Mouse (Mus musculus): ENCODE measurements around the gene Phox2a. TPM values are rescaled to one million over a fixed set of nuclear protein-coding genes. Genes with fewer than 3 reads are reported as not detected.
A peak's percentile ranks its signal among the peaks of the same experiment; 100 is the strongest.

Phox2a gene
- total RNA-seq, 2 experiments from 2014 or later, result not detected

- Histone ChIP-seq H3K27ac (no peak overlapping the region), H3K4me3 (no peak overlapping the region)
- intact Hi-C loops (cut with DNase I), result loop anchor here (5.0 kb wide), 1 partner anchor 44 kb away; no protein-coding TSS in a partner anchor
- TF ChIP-seq CTCF (IDR thresholded peaks at IDR 0.05), result no peak
- no peak for DNase-seq (ENCODE audit: extremely low spot score in 1 of 2, low spot score in 2 of 2)
These were observed 13.3 kb downstream of the Phox2a start for GRCm38 (mm10) chr7:101831437-101831836.

DNA sequence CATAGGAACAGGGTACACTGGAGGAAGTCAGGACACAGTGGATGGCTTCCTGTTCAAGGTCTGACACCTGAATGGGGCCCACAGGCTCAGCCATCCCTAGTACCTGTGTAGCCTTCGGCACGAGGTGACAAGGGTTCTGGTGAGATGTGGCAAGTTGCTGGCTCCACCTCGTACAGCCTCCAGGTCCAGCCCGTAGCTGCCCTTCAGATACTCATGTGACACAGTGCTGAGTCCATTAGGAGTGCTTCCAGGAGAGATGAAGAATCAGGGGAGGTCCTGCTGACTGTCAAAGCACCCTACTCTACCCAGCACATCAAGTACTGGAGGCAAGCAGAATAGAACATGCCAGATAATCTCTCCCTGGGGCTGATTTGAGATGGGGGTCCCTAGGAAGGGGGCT, 14.3 kb downstream of the Phox2a start:
- TF ChIP-seq CTCF (IDR thresholded peaks at IDR 0.05), result no peak
- H3K4me3 ChIP-seq, result no peak overlapping the region
- no peak for DNase-seq (ENCODE audit: extremely low spot score in 1 of 2, low spot score in 2 of 2)
- intact Hi-C loops (cut with DNase I), result loop anchor here (5.0 kb wide), 1 partner anchor 45 kb away; no protein-coding TSS in a partner anchor
- H3K27ac ChIP-seq, result no peak overlapping the region

GRCm38 (mm10) chr7:101833352-101833751, 15.2 kb downstream of the Phox2a start:
- DNase-seq (ENCODE audit: extremely low spot score in 1 of 2, low spot score in 2 of 2), result no peak
- Histone ChIP-seq H3K4me3 (no peak overlapping the region), H3K27ac (no peak overlapping the region)
- TF ChIP-seq CTCF (IDR thresholded peaks at IDR 0.05), result no peak; the same call in 1 of the 2 replicates
- intact Hi-C loops (cut with DNase I), result loop anchor here (5.0 kb wide), 1 partner anchor 46 kb away; no protein-coding TSS in a partner anchor

GRCm38 (mm10) chr7:101833916-101834584, 15.9 kb downstream of the Phox2a start:
- Histone ChIP-seq H3K4me3 (no peak overlapping the region), H3K27ac (no peak overlapping the region)
- DNase-seq (ENCODE audit: extremely low spot score in 1 of 2, low spot score in 2 of 2), result no peak
- intact Hi-C loops (cut with DNase I), result loop anchor here (5.0 kb wide), 1 partner anchor 47 kb away; no protein-coding TSS in a partner anchor
- no peak for TF ChIP-seq CTCF (IDR thresholded peaks at IDR 0.05)

- intact Hi-C loops (cut with DNase I), result loop anchor here (5.0 kb wide), 2 partner anchors 47 to 48 kb away; no protein-coding TSS in a partner anchor
- TF ChIP-seq CTCF (IDR thresholded peaks at IDR 0.05), result no peak
These were observed 16.8 kb downstream of the Phox2a start for GRCm38 (mm10) chr7:101834903-101835302.

DNA sequence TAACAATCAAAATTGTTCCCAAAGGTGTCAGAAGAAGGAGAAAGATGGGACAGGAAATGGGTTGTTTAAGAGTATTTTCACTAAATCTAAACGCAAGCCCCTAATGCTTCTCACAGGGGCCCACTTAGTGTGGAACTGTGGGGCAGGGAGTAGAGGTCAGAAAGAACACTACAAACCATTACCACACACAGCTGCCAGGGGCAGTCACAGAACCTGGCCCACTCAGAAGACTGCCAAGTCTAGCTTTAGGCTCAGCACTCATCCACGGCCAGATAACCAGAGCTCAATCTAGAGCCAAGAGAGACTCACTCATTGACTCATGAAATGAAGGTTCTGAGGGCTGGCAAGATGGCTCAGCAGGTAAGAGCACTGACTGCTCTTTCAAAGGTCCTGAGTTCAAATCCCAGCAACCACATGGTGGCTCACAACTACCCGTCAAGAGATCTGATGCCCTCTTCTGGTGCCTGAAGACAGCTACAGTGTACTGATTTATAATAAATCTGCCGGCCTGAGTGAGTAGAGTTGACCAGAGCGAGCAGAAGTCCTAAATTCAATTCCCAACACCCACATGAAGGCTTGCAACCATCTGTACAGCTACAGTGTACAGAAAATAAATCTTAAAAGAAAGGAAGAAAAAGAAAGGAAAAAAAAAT, 17.5 kb downstream of the Phox2a start:
- intact Hi-C loops (cut with DNase I), result loop anchor here (1.0 to 5.0 kb wide), 2 partner anchors 47 to 156 kb away; no protein-coding TSS in a partner anchor
- TF ChIP-seq CTCF (IDR thresholded peaks at IDR 0.05), result peak; percentile 45
- DNase-seq (ENCODE audit: extremely low spot score in 1 of 2, low spot score in 2 of 2), result no peak
- Histone ChIP-seq H3K4me3 (peak overlapping the region; percentile 77), H3K27ac (peak overlapping the region; percentile 91; the same call in 1 of the 2 replicates)

More at GRCm38 (mm10) chr7:101834903-101835302, 16.8 kb downstream of the Phox2a start:
- DNase-seq (ENCODE audit: extremely low spot score in 1 of 2, low spot score in 2 of 2), result no peak
- H3K27ac ChIP-seq, result no peak overlapping the region
- no peak overlapping the region for H3K4me3 ChIP-seq

DNA sequence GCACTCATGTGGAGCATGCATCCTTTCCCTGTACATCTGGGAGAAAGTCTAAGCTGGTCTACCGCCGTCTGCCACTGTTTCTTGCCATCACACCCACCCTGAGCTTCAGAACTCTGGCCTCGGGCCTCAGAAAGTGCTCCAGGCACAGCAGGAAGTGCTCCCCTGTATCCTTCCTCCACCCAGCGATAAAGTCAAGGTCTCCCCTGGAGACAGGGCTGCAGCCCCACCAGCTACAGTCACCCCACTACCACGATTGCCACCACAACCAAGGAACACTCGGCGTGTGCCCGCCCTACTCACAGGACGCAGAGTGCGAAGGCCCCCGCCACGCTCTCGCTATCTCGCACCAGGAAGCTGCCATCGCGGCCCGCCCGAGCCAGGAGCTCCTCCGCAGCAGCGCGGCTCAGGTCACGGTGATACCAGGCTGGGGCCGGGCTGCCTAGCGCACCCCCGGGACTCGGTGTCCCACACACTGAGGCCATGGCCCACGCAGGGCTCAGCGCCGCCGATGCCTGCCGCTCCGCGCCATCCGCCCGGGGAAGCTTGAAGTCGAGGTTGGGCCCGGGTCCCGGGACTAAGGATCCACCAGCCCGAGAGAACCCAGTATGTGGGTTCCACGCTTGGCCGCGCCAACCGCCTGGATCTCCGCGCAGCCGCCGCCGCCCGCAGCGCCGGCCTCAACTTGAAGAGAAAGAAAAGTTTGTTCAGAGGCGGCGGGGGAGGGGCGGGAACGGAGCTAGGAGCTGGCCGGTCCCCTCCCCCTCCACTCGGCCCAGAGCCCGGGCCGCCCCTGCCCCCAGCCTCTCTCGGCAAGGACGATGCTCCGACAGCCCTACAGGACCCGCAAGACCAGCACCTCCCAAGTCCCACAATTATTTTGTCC, 18.4 kb downstream of the Phox2a start:
- intact Hi-C loops (cut with DNase I), result loop anchor here (1.0 to 5.0 kb wide), 3 partner anchors 46 to 157 kb away; no protein-coding TSS in a partner anchor
- peak; percentile 45 to 59 for DNase-seq (ENCODE audit: extremely low spot score in 1 of 2, low spot score in 2 of 2)
- no peak for TF ChIP-seq CTCF (IDR thresholded peaks at IDR 0.05)
- Histone ChIP-seq H3K4me3 (peak overlapping the region; percentile 77), H3K27ac (peak overlapping the region; percentile 91)

DNA sequence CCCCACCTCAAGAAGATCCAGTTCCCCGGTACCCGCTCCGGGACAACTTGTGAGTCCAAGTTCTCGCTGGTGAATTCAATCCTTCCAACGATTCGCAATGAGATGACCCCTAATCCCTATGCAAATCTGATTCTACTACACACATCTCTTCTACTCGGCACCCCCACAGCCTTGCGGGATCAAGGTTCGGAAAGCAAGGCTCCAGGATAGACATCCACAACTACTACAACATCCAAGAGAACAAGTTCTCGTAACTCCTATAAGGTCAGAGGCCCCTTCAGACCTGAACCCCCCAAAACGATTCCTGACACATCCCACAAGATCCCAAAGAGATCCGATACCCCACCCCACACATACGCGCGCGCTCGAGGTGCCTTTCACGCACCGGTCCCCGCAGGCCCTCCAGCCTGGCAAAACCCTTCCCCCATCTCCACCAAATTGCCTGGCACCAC, 19.1 kb downstream of the Phox2a start:
- no peak for TF ChIP-seq CTCF (IDR thresholded peaks at IDR 0.05)
- intact Hi-C loops (cut with DNase I), result loop anchor here (1.0 to 5.0 kb wide), 2 partner anchors 45 to 59 kb away; no protein-coding TSS in a partner anchor
- no peak for DNase-seq (ENCODE audit: extremely low spot score in 1 of 2, low spot score in 2 of 2)

DNA sequence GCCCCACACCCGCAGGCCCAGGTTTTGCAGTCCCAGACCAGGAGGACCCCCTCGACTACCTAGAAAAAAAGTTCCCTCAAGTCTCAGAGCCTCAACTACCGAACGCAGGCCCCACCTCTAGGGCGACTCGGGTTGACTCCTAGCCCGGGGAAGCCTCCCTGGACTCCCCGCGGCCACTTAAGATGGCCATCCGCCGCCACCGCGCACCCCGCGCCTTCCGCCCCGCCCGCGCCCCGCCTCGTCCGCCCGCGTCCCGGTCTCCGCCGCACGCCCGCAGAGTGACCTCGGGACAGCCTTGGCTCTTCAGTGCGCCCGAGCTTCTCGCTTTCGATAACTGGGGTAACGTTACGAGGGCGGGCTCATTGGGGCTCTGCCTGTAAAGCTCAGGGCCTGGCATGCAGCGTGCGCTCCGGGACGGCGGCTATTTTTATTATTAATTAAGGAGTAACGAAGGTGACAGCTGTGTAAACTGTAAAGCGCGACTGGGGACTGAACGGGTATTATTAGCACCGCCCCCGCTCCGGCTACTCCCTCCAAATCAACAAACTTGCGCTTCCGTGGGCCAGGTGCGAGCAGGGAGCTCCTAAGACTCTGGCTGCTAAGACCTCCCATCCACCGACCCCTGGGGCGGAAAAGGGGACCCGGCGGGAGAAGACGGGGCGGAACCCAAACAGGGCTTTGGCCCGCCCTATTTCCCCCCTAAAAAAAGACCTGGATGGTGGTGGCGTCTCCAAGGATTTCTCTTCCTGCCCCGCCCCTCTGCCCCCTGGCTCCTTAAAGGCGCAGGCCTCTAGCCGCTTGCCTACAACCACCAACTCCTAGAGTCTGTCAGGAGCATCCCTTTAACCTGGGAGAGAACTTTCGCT, 19.7 kb downstream of the Phox2a start, which contains the start of gene Inppl1:
Gene Inppl1 (minus strand): TSS at position 624 of the 866 bp plus-strand sequence.
- H3K27ac ChIP-seq, result peak within 1 kb of the TSS; percentile 91
- intact Hi-C loops (cut with DNase I), result loop anchor here (1.0 to 5.0 kb wide), 2 partner anchors 44 to 58 kb away; no protein-coding TSS in a partner anchor
- H3K4me3 ChIP-seq, result peak within 1 kb of the TSS; percentile 77
- DNase-seq (ENCODE audit: extremely low spot score in 1 of 2, low spot score in 2 of 2), result peak; percentile 75 to 77
- TF ChIP-seq CTCF (IDR thresholded peaks at IDR 0.05), result peak; percentile 53

More for the DNA sequence above, 19.1 kb downstream of the Phox2a start:
- H3K27ac ChIP-seq, result peak overlapping the region; percentile 91
- H3K4me3 ChIP-seq, result peak overlapping the region; percentile 77

GRCm38 (mm10) chr7:101844186-101844585, 26.1 kb downstream of the Phox2a start:
- Histone ChIP-seq H3K27ac (no peak overlapping the region), H3K4me3 (no peak overlapping the region)
- no peak for DNase-seq (ENCODE audit: extremely low spot score in 1 of 2, low spot score in 2 of 2)
- intact Hi-C loops (cut with DNase I), result no loop called here
- no peak for TF ChIP-seq CTCF (IDR thresholded peaks at IDR 0.05)

Data from left cerebral cortex, adult 2 months (tissue).